Mouse (Mus musculus) embryo, embryonic 11.5 days (tissue): ENCODE data around the gene Pla2g4e.
A peak's percentile ranks its signal among the peaks of the same experiment; 100 is the strongest.
"Not testable (repeated sequence)": the region's sequence is repeated elsewhere in the genome, so short reads cannot be mapped to it uniquely, and the experiment has no call there.

Experiments used
- DNase-seq: peaks from one replicate; pipeline ENCODE4 v3.0.0-alpha.2; 2012; ENCODE audit warnings: low read depth, low spot score

The Pla2g4e gene

GRCm38 (mm10) chr2:120244679-120245420 is at the start of gene Pla2g4e:
Gene Pla2g4e, minus strand, starts transcription at chr2:120245335.
- DNase-seq = no peak

GRCm38 (mm10) chr2:120291471-120292078 is 46.4 kb upstream of the Pla2g4e start:
- DNase-seq = no peak

- DNase-seq = no peak
Observed at GRCm38 (mm10) chr2:120288995-120289394, 43.9 kb upstream of the Pla2g4e start, which contains the start of gene Pla2g4d. Gene Pla2g4d, minus strand, starts transcription at chr2:120289197.

GRCm38 (mm10) chr2:120288401-120288800 is 43.3 kb upstream of the Pla2g4e start:
- DNase-seq = no peak

GRCm38 (mm10) chr2:120285639-120286038 is 40.5 kb upstream of the Pla2g4e start:
- DNase-seq = no peak

- no peak for DNase-seq
Observed at GRCm38 (mm10) chr2:120284705-120285104, 39.6 kb upstream of the Pla2g4e start.

- DNase-seq = no peak
Observed at GRCm38 (mm10) chr2:120284094-120284493, 39.0 kb upstream of the Pla2g4e start.

- no peak for DNase-seq
Observed at GRCm38 (mm10) chr2:120283550-120283949, 38.4 kb upstream of the Pla2g4e start.

- DNase-seq = no peak
Observed at GRCm38 (mm10) chr2:120281221-120281620, 36.1 kb upstream of the Pla2g4e start.

GRCm38 (mm10) chr2:120279961-120280360 is 34.8 kb upstream of the Pla2g4e start:
- DNase-seq = peak; percentile 41

- DNase-seq = no peak
Observed at GRCm38 (mm10) chr2:120276951-120277350, 31.8 kb upstream of the Pla2g4e start.

GRCm38 (mm10) chr2:120268635-120269034 is 23.5 kb upstream of the Pla2g4e start:
- DNase-seq = no peak

GRCm38 (mm10) chr2:120265523-120265922 is 20.4 kb upstream of the Pla2g4e start:
- no peak for DNase-seq

GRCm38 (mm10) chr2:120264858-120265257 is 19.7 kb upstream of the Pla2g4e start:
- DNase-seq = no peak

- no peak for DNase-seq
Observed at GRCm38 (mm10) chr2:120262876-120263275, 17.7 kb upstream of the Pla2g4e start.

- DNase-seq = no peak
Observed at GRCm38 (mm10) chr2:120261346-120261745, 16.2 kb upstream of the Pla2g4e start.

GRCm38 (mm10) chr2:120256259-120256658 is 11.1 kb upstream of the Pla2g4e start:
- DNase-seq = no peak

GRCm38 (mm10) chr2:120252644-120253043 is 7.5 kb upstream of the Pla2g4e start:
- no peak for DNase-seq

GRCm38 (mm10) chr2:120245421-120246016 is 384 bp upstream of the Pla2g4e start:
- DNase-seq = no peak

- no peak for DNase-seq
Observed at GRCm38 (mm10) chr2:120243995-120244394, 1.1 kb downstream of the Pla2g4e start.

GRCm38 (mm10) chr2:120242791-120243467 is 2.2 kb downstream of the Pla2g4e start:
- DNase-seq = no peak

- DNase-seq = not testable (repeated sequence)
Observed at GRCm38 (mm10) chr2:120238733-120239132, 6.4 kb downstream of the Pla2g4e start.
